Mouse (Mus musculus) limb, embryonic 12.5 days (tissue): ENCODE measurements around the gene Gfra1. TPM values are rescaled to one million over a fixed set of nuclear protein-coding genes. Genes with fewer than 3 reads are reported as not detected.

Experiments used
- ATAC-seq: fragments of 200-750 bp; cut with Nextera tagmentation; 2 replicates; pipeline ENCODE4 v1.8.0; 2017; ENCODE audit warnings: low read depth, moderate TSS enrichment; ENCODE audit not compliant: insufficient number of reproducible peaks, insufficient read depth, low FRiP score, low TSS enrichment
- H3K27ac ChIP-seq: fragments of 300-500 bp; sonication (generic); 2 replicates; pipeline ENCODE4 v1.5.1; 2016; ENCODE audit warnings: mild to moderate bottlenecking, moderate library complexity
- H3K27me3 ChIP-seq: fragments of 300-500 bp; sonication (generic); 2 replicates; pipeline ENCODE4 v1.6.1; 2016; ENCODE audit warnings: mild to moderate bottlenecking, moderate library complexity
- H3K36me3 ChIP-seq: fragments of 300-500 bp; sonication (generic); 2 replicates; pipeline ENCODE4 v1.6.1; 2016; ENCODE audit warnings: mild to moderate bottlenecking, moderate library complexity
- H3K4me1 ChIP-seq: fragments of 300-500 bp; sonication (generic); replicated peaks from 2 replicates; pipeline ENCODE4 v1.6.1; 2016
- H3K4me2 ChIP-seq: fragments of 300-500 bp; sonication (generic); 2 replicates; pipeline ENCODE4 v1.6.1; 2016; ENCODE audit warnings: mild to moderate bottlenecking, moderate library complexity
- H3K4me3 ChIP-seq: fragments of 300-500 bp; sonication (generic); replicated peaks from 2 replicates; pipeline ENCODE4 v1.5.1; 2016; ENCODE audit warnings: mild to moderate bottlenecking
- H3K9ac ChIP-seq: fragments of 300-500 bp; sonication (generic); replicated peaks from 2 replicates; pipeline ENCODE4 v1.6.1; 2016; ENCODE audit warnings: mild to moderate bottlenecking, moderate library complexity
- H3K9me3 ChIP-seq: fragments of 300-500 bp; sonication (generic); 2 replicates; pipeline ENCODE4 v1.6.1; 2016; ENCODE audit warnings: mild to moderate bottlenecking, moderate library complexity
- WGBS: fragments of 180-500 bp; shearing (Covaris S2); methylation state at CpG from one replicate; pipeline ENCODE4 v1.1.7; 2016; 5-methylcytosine and 5-hydroxymethylcytosine counted together
- polyA plus RNA-seq: library from polyadenylated mRNA; unstranded; fragments of >200 nt; fragmentation: Nextera tagmentation; extraction: Ambion mirVana; gene quantifications from 2 replicates; pipeline ENCODE4 v1.2.1, GENCODE M21; 2016

Gene Gfra1
- polyA plus RNA-seq, 1 experiment from 2014 or later = 17.0 TPM

DNA sequence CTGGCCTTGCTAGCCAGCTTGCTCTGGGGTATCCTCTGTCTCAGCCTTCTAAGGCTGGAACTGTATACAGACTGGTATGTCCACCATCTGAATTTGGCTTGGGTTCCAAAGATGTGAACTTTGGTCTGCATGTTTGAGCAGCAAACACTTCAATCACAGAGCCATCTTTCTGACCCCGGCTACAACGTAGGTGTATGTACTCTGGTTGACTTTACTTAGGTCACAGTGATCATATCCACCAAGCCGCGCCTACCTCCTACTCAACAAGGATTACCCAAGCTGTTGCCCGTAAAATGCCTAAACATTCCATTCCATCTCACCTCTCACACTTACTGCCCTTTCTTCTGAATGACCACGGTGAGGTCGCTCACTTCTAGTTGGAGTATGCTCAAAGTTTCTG, 14.5 kb downstream of the Gfra1 start:
- H3K27ac ChIP-seq = no peak overlapping the region
- no peak overlapping the region for H3K4me3 ChIP-seq
- no peak overlapping the region for H3K9ac ChIP-seq
- peaks cover 6% of the 10 kb centered on the region; the same call in 1 of the 2 replicates for H3K27me3 ChIP-seq
- H3K4me1 ChIP-seq = peaks cover 40% of the 10 kb centered on the region
- no peaks in the 10 kb centered on the region for H3K9me3 ChIP-seq
- no peaks in the 10 kb centered on the region for H3K36me3 ChIP-seq
- H3K4me2 ChIP-seq = no peak overlapping the region
- ATAC-seq = no peak
- WGBS = 90% methylated on average over 7 of the region's 7 CpGs

DNA sequence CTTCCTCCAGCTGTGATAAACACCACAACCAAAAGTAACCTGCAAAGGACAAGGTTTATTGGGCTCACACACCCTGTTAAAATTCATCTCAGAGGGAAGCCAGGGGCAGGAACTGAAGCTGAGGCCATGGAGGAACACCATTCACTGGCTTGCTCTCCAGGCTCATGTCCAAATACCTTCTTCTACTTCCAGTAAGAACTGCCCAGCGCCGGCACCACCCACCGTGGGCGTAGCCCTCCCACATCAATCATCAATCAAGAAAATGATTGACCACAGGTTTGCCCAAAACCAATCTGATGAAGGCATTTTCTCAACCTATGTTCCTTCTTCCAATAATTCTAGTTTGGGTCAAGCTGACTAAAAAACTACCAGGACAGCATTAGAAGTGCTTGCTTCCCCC, 16.9 kb downstream of the Gfra1 start:
- peaks cover 39% of the 10 kb centered on the region for H3K4me1 ChIP-seq
- no peak for ATAC-seq
- no peak overlapping the region for H3K27ac ChIP-seq
- H3K36me3 ChIP-seq = no peaks in the 10 kb centered on the region
- H3K27me3 ChIP-seq = peaks cover 4% of the 10 kb centered on the region; the same call in 1 of the 2 replicates
- 91% methylated on average over 4 of the region's 4 CpGs for WGBS
- H3K9ac ChIP-seq = no peak overlapping the region
- H3K4me2 ChIP-seq = no peak overlapping the region
- H3K9me3 ChIP-seq = no peaks in the 10 kb centered on the region
- H3K4me3 ChIP-seq = no peak overlapping the region

DNA sequence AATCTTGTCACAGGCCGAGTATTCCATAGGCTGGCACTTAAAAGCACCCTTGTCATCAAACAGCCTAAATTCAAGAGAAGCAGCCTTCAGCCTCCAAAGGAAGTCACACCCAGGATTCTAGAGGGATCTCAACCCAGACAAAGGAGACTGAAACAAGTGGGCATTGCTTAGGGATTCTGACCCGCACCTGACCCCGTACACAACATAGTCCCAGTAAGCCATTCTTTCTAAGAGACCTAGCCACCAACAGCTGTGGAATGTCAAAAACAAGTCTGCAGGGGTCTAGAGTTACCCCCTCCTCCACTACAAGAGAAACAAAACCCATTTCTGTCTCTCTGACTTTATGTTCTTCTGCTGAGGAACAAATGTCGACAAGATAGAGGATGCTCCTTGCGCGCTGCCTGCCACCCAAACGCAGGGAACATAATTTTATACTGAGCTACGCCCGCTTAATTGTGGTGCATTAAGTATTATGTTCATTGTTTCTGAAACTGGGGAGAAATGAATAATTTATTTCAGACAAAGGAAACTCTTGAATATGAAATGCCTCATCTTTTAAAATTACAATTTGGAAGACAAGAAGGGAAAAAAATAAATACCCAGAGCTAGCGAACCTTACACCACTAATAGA, 18.2 kb downstream of the Gfra1 start:
- H3K9me3 ChIP-seq = no peaks in the 10 kb centered on the region

DNA sequence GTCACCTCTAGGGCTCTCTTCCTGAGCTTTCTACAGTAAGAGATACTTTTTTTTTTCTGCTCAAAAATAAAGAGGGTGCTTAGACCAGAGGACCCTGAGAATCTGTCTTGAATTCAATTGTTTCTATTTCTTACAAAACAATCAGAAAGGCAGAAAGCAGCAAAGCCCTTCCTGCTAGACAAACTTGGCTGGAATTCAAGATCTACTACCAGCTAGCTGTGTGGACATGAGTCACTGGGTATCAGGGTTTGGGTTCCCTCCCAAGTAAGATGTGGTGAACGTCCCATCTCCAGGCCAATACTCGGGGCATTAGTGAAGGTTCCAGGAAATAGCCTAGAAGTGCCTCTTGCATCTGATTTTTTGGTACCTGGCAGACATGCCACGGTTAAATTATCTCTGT, 18.8 kb downstream of the Gfra1 start:
- Histone ChIP-seq H3K27ac (no peak overlapping the region), H3K9me3 (no peaks in the 10 kb centered on the region), H3K4me1 (peaks cover 47% of the 10 kb centered on the region), H3K4me3 (no peak overlapping the region), H3K9ac (no peak overlapping the region), H3K27me3 (no peaks in the 10 kb centered on the region), H3K36me3 (no peaks in the 10 kb centered on the region), H3K4me2 (no peak overlapping the region)
- no peak for ATAC-seq
- 78% methylated on average over 3 of the region's 3 CpGs for WGBS

More for the DNA sequence above, 18.2 kb downstream of the Gfra1 start:
- Histone ChIP-seq H3K9ac (no peak overlapping the region), H3K27me3 (peaks cover 3% of the 10 kb centered on the region; the same call in 1 of the 2 replicates), H3K4me1 (peaks cover 42% of the 10 kb centered on the region), H3K27ac (no peak overlapping the region), H3K4me3 (no peak overlapping the region), H3K4me2 (no peak overlapping the region), H3K36me3 (no peaks in the 10 kb centered on the region)
- 84% methylated on average over 10 of the region's 10 CpGs for WGBS
- no peak for ATAC-seq

DNA sequence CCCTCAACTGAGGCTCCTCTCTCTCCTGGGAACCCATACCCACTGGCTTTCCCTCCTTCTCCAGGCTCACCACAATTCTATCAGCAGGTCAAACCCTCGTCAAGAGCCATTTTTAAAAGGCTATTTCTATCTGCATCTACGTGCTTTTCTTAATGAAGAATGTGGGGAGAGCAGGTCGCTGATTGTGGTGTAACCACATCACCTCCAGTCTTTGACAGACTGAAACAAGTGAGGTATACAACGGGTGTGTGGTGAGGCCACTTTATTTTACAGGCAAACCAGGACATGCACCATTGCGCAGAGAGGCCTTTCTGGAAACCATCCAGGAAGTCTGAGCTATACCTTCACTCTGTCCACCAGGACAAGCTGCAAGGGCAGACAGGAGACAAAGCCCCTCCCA, 19.8 kb downstream of the Gfra1 start:
- Histone ChIP-seq H3K4me3 (no peak overlapping the region), H3K9me3 (no peaks in the 10 kb centered on the region), H3K27me3 (no peaks in the 10 kb centered on the region), H3K4me2 (no peak overlapping the region), H3K27ac (no peak overlapping the region), H3K9ac (no peak overlapping the region), H3K36me3 (no peaks in the 10 kb centered on the region), H3K4me1 (peaks cover 52% of the 10 kb centered on the region)
- WGBS = 72% methylated on average over 5 of the region's 5 CpGs
- ATAC-seq = no peak

DNA sequence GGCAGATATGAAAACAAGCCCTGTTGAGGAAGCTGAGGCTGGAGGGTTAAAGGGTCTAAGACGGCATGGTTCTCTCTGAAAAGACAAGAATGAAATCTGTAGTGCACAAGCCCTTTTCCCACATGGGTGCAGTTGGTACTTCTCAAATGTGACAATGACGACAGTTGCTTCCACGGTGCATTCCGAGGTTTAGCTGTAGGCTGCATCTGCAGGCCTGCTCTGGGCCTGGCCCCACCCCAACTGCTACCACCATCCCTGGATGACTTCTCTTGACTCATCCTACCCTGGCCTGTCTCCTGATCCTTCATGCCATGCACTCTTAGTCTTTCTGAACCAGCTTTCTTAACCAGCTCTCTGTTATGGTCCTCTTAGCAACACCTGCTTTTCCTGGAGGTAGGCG, 22.9 kb downstream of the Gfra1 start:
- WGBS = 87% methylated on average over 5 of the region's 5 CpGs
- Histone ChIP-seq H3K9ac (no peak overlapping the region), H3K27ac (no peak overlapping the region), H3K4me1 (peaks cover 41% of the 10 kb centered on the region), H3K27me3 (no peaks in the 10 kb centered on the region), H3K4me3 (no peak overlapping the region), H3K4me2 (no peak overlapping the region), H3K9me3 (peaks cover 3% of the 10 kb centered on the region; the same call in 1 of the 2 replicates), H3K36me3 (no peaks in the 10 kb centered on the region)
- ATAC-seq = no peak

DNA sequence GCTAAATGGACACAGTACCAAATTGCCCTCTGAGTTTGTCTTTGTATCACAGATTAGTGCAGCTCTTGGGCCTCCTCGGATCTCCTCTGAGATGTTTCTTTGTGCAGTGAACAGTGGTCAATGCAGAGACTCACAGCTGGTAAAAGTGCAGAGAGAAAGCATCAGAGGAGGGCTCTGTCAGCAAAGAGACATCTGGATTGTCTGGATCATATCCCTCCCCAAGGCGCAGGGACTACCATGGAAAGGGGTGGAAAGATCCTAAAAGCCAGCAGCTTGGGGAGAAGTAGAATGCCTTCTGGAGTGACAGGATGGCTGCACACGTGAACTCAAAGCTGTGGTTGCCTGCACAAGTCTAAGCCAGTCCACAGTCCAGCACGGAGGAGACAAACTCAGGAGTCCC, 27.2 kb downstream of the Gfra1 start:
- WGBS = 94% methylated on average over 4 of the region's 4 CpGs
- Histone ChIP-seq H3K27ac (no peak overlapping the region), H3K4me3 (no peak overlapping the region), H3K4me1 (peaks cover 19% of the 10 kb centered on the region), H3K36me3 (no peaks in the 10 kb centered on the region), H3K9ac (no peak overlapping the region), H3K27me3 (no peaks in the 10 kb centered on the region), H3K4me2 (no peak overlapping the region), H3K9me3 (peaks cover 3% of the 10 kb centered on the region; the same call in 1 of the 2 replicates)
- ATAC-seq = no peak

DNA sequence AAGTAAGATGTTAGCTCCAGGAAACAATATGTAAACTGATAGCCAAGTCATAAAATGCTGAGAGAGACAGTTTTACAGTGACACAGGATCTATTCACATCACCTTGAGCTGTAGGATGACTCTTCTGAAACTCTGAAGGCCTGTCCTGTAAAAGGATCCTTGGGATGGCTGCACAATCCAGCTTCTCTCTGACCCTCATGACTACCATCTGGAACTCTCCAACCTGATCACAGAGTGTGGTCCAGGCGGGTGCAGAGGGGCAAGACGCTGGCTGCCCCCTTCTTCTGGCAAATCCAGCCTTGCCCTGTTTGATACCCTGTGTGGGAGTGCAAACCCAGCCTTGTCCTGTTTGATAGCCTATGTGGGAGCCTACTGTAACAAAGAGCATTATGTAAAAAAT, 28.4 kb downstream of the Gfra1 start:
- 87% methylated on average over 2 of the region's 2 CpGs for WGBS

DNA sequence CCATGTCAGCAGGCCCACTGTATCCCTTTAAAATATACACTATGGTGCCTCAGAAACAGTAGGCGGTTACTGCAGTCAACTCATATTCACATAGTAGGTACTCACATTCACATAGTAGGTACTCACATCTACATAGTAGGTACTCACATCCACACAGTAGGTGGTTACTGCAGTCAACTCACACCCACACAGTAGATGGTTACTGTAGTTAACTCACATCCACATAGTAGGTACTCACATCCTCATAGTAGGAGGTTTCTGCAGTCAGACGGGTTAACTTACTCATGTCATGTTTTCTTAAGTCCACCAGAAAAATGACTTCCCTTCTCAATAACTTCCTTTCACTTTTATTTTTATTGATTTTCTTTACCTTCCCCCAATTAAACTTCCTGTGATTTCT, 30.8 kb downstream of the Gfra1 start:
- no peaks in the 10 kb centered on the region for H3K36me3 ChIP-seq
- ATAC-seq = no peak
- H3K27ac ChIP-seq = no peak overlapping the region
- H3K4me3 ChIP-seq = no peak overlapping the region
- no peak overlapping the region for H3K4me2 ChIP-seq
- no peak overlapping the region for H3K9ac ChIP-seq
- H3K27me3 ChIP-seq = no peaks in the 10 kb centered on the region
- H3K9me3 ChIP-seq = peaks cover 3% of the 10 kb centered on the region; the same call in 1 of the 2 replicates
- 90% methylated on average over 2 of the region's 2 CpGs for WGBS
- peaks cover 11% of the 10 kb centered on the region for H3K4me1 ChIP-seq

More for the DNA sequence above, 28.4 kb downstream of the Gfra1 start:
- Histone ChIP-seq H3K36me3 (no peaks in the 10 kb centered on the region), H3K9me3 (peaks cover 3% of the 10 kb centered on the region; the same call in 1 of the 2 replicates), H3K27me3 (no peaks in the 10 kb centered on the region), H3K9ac (no peak overlapping the region), H3K4me2 (no peak overlapping the region), H3K4me3 (no peak overlapping the region), H3K4me1 (peaks cover 11% of the 10 kb centered on the region), H3K27ac (no peak overlapping the region)
- ATAC-seq = no peak

DNA sequence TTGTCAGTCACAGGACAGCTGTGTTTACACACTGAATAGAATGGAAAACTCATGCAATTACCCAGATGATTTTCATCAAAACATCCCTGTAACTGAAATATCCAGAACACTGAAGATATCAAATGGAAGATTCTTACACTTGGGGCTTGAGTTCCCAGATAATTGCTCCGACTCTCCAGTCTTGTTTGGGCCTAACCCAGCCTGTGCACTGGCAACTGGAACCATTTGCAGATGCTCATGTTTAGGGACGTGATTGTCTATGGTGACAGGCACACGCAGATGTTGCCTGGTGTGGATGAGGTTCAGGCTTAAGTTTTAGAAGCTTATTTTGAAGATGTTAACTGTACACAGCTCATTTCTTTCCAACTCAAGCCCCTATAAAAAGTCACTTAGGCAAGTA, 31.5 kb downstream of the Gfra1 start:
- peaks cover 3% of the 10 kb centered on the region; the same call in 1 of the 2 replicates for H3K9me3 ChIP-seq
- H3K36me3 ChIP-seq = no peaks in the 10 kb centered on the region
- no peak overlapping the region for H3K9ac ChIP-seq
- no peak for ATAC-seq
- H3K4me3 ChIP-seq = no peak overlapping the region
- H3K27me3 ChIP-seq = no peaks in the 10 kb centered on the region
- no peak overlapping the region for H3K4me2 ChIP-seq
- H3K4me1 ChIP-seq = peaks cover 19% of the 10 kb centered on the region
- no peak overlapping the region for H3K27ac ChIP-seq
- WGBS = 74% methylated on average over 3 of the region's 3 CpGs

DNA sequence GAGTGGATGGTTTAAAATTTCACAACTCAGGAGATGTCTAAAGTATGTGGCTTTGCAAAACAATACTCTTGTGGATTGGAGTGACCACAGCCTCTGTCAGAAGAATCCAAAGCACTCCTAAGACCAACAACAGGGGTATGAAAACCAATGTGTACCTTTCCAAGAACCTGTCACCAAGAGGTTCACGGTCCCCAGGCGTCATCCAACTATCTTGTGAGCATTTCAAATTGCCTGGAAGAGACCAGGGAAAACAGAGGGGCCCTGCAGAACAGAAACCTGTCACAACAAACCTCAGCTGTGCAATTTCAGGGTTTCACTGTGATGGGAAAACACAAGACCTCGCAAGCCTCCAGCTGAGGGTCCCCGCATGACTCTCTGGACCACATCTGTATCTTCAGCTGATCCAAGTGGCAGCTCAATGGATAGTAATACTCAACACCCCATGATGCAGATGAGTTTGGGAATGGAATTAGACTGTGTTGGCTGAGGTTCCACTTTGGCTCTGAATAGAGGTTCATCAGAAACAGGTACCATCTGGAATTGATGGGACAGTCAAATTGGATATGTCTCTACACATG, 32.7 kb downstream of the Gfra1 start:
- Histone ChIP-seq H3K27me3 (no peaks in the 10 kb centered on the region), H3K4me2 (no peak overlapping the region), H3K27ac (no peak overlapping the region), H3K9me3 (no peaks in the 10 kb centered on the region), H3K36me3 (no peaks in the 10 kb centered on the region), H3K4me1 (peaks cover 20% of the 10 kb centered on the region), H3K4me3 (no peak overlapping the region), H3K9ac (no peak overlapping the region)
- WGBS = 91% methylated on average over 4 of the region's 4 CpGs
- ATAC-seq = no peak

DNA sequence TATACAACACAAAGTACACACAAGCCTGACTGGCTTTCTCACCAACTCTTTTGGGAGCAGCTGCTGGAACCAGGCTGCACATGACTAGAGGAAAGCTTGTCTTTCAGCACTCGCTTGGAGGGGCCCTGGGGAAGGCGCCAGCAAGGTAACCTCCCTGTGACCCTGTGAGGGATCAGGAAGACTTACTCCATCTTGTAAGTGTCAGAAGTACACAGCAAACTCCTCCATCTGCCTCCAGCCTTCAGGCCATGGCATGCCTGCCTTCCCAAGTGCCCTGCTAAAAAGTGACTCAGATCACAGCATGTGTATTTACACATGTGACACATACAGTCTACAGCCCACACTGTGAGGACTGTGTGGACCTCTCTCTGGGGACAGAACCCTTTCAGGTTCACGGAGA, 36.0 kb downstream of the Gfra1 start:
- Histone ChIP-seq H3K4me3 (no peak overlapping the region), H3K27ac (peak overlapping the region; percentile 78), H3K4me2 (no peak overlapping the region), H3K4me1 (peaks cover 20% of the 10 kb centered on the region), H3K9ac (no peak overlapping the region), H3K36me3 (no peaks in the 10 kb centered on the region), H3K9me3 (no peaks in the 10 kb centered on the region), H3K27me3 (no peaks in the 10 kb centered on the region)
- 11% methylated on average over 3 of the region's 3 CpGs for WGBS
- ATAC-seq = peak; percentile 94
